Mouse (Mus musculus) CH12.LX (cell line): ENCODE measurements around the gene Grb10. TPM values are rescaled to one million over a fixed set of nuclear protein-coding genes. Genes with fewer than 3 reads are reported as not detected.

ENCODE experiments used
- DNase-seq: peaks from one replicate; pipeline ENCODE4 v3.0.0-alpha.2; 2013; ENCODE audit errors: extremely low read depth
- H3K27ac ChIP-seq: 2 replicates; pipeline ENCODE4 v1.5.1; 2012; ENCODE audit warnings: low read depth, mild to moderate bottlenecking, control low read depth, moderate library complexity; ENCODE audit not compliant: insufficient read depth
- H3K27me3 ChIP-seq: replicated peaks from 2 replicates; pipeline ENCODE3; 2012; ENCODE audit warnings: inconsistent platforms
- H3K36me3 ChIP-seq, 2 experiments: replicated peaks in 1 of 2; 2 replicates each; pipeline versions ENCODE3 to v1.6.1; 2012; ENCODE audit warnings: inconsistent platforms in 1 of 2, low read length in 1 of 2, mild to moderate bottlenecking in 1 of 2, mixed read lengths in 1 of 2, moderate library complexity in 1 of 2; ENCODE audit not compliant: control insufficient read depth in 1 of 2, insufficient read depth in 1 of 2
- H3K4me1 ChIP-seq, 2 experiments: 2 replicates each; pipeline ENCODE4 v1.6.1; 2012; ENCODE audit warnings: inconsistent platforms in 1 of 2, moderate library complexity in 1 of 2; ENCODE audit not compliant: insufficient read depth in 2 of 2, control insufficient read depth in 1 of 2
- H3K4me2 ChIP-seq: 2 replicates; pipeline ENCODE4 v1.6.1; 2012; ENCODE audit warnings: low read depth, mild to moderate bottlenecking, control low read depth; ENCODE audit not compliant: poor library complexity, insufficient read depth, severe bottlenecking
- H3K4me3 ChIP-seq, 3 experiments: fragments of 150-350 bp in 1 of 3; sonication (generic) in 1 of 3; replicated peaks in 1 of 3; 2 replicates each; pipeline versions ENCODE3 to v1.5.1; 2011 to 2012; ENCODE audit warnings: low read depth in 2 of 3, low read length in 2 of 3, mild to moderate bottlenecking in 2 of 3, moderate library complexity in 2 of 3, control low read depth in 1 of 3, improper control_type of control experiment in 1 of 3, inconsistent platforms in 1 of 3, mixed read lengths in 1 of 3; ENCODE audit not compliant: poor library complexity in 1 of 3
- H3K79me2 ChIP-seq: replicated peaks from 2 replicates; pipeline ENCODE4 v1.6.1; 2012; ENCODE audit warnings: mild to moderate bottlenecking, moderate library complexity; ENCODE audit not compliant: control insufficient read depth, poor library complexity, insufficient read depth, severe bottlenecking; ENCODE audit errors: extremely low read depth
- H3K9ac ChIP-seq: 2 replicates; pipeline ENCODE4 v1.6.1; 2012; ENCODE audit warnings: low read depth, mild to moderate bottlenecking, control low read depth, moderate library complexity; ENCODE audit not compliant: insufficient read depth
- H3K9me3 ChIP-seq: replicated peaks from 2 replicates; pipeline ENCODE3; 2012; ENCODE audit warnings: low read length, inconsistent platforms, mixed read lengths
- BHLHE40 ChIP-seq: IDR thresholded peaks from 2 replicates; pipeline ENCODE4 v1.6.1; 2011; ENCODE audit warnings: mild to moderate bottlenecking, low read depth, low read length, improper control_type of control experiment
- E2F4 ChIP-seq: IDR thresholded peaks from 2 replicates; pipeline ENCODE4 v1.6.1; 2011; ENCODE audit warnings: low read depth, low read length, improper control_type of control experiment; ENCODE audit not compliant: insufficient replicate concordance
- ETS1 ChIP-seq: conservative IDR thresholded peaks from 2 replicates; pipeline ENCODE4 v1.6.1; 2012; ENCODE audit warnings: low read depth, mild to moderate bottlenecking, inconsistent platforms, low read length, improper control_type of control experiment, moderate library complexity
- GABPA ChIP-seq: IDR thresholded peaks from 2 replicates; pipeline ENCODE4 v1.6.1; 2012; ENCODE audit warnings: low read depth, low read length, improper control_type of control experiment, inconsistent platforms; ENCODE audit not compliant: insufficient replicate concordance
- HCFC1 ChIP-seq: IDR thresholded peaks from 2 replicates; pipeline ENCODE4 v1.6.1; 2012; ENCODE audit warnings: low read depth, mild to moderate bottlenecking, inconsistent platforms, low read length, improper control_type of control experiment
- IRF4 ChIP-seq: IDR thresholded peaks from 2 replicates; pipeline ENCODE4 v1.6.1; 2014; ENCODE audit warnings: low read depth, mild to moderate bottlenecking, inconsistent platforms, low read length, improper control_type of control experiment
- JUN ChIP-seq: IDR thresholded peaks from 2 replicates; pipeline ENCODE4 v1.6.1; 2011; ENCODE audit warnings: low read depth, mild to moderate bottlenecking, low read length, improper control_type of control experiment, moderate library complexity; ENCODE audit not compliant: insufficient read depth
- MAX ChIP-seq: IDR thresholded peaks from 2 replicates; pipeline ENCODE4 v1.6.1; 2011; ENCODE audit warnings: low read length, improper control_type of control experiment
- MAZ ChIP-seq: IDR thresholded peaks from 2 replicates; pipeline ENCODE4 v1.6.1; 2012; ENCODE audit warnings: low read depth, mild to moderate bottlenecking, inconsistent platforms, low read length, improper control_type of control experiment, moderate library complexity
- MEF2A ChIP-seq: IDR thresholded peaks from 2 replicates; pipeline ENCODE4 v1.6.1; 2014; ENCODE audit warnings: low read depth, mild to moderate bottlenecking, inconsistent platforms, low read length, improper control_type of control experiment, borderline replicate concordance
- MYC ChIP-seq: IDR thresholded peaks from 2 replicates; pipeline ENCODE4 v1.6.1; 2011; ENCODE audit warnings: low read depth, mild to moderate bottlenecking, improper control_type of control experiment, low read length
- PAX5 ChIP-seq: IDR thresholded peaks from 2 replicates; pipeline ENCODE4 v1.6.1; 2012; ENCODE audit warnings: low read length, inconsistent platforms, mixed read lengths
- POLR2A ChIP-seq: IDR thresholded peaks from 2 replicates; pipeline ENCODE4 v1.6.1; 2011; ENCODE audit warnings: low read depth, mild to moderate bottlenecking, improper control_type of control experiment, low read length
- RAD21 ChIP-seq: IDR thresholded peaks from 2 replicates; pipeline ENCODE4 v1.6.1; 2011; ENCODE audit warnings: low read depth, mild to moderate bottlenecking, low read length, improper control_type of control experiment, moderate library complexity
- TBP ChIP-seq: conservative IDR thresholded peaks from 2 replicates; pipeline ENCODE4 v1.6.1; 2011; ENCODE audit warnings: low read depth, low read length, improper control_type of control experiment
- UBTF ChIP-seq: IDR thresholded peaks from 2 replicates; pipeline ENCODE4 v1.6.1; 2012; ENCODE audit warnings: low read depth, mild to moderate bottlenecking, inconsistent platforms, low read length, improper control_type of control experiment, moderate library complexity
- ZC3H11A ChIP-seq: IDR thresholded peaks from 2 replicates; pipeline ENCODE4 v1.6.1; 2012; ENCODE audit warnings: low read depth, mild to moderate bottlenecking, inconsistent platforms, low read length, improper control_type of control experiment
- ZKSCAN1 ChIP-seq: IDR thresholded peaks from 2 replicates; pipeline ENCODE4 v1.6.1; 2012; ENCODE audit warnings: low read depth, inconsistent platforms, low read length, improper control_type of control experiment, borderline replicate concordance
- dilution Hi-C: fragments of 300-500 bp; cut with MboI; formaldehyde crosslinking; loops from 2 replicates; pipeline ENCODE4 v1.14.3; 2020; ENCODE audit warnings: low sequenced_read_pairs; ENCODE audit not compliant: extremely low pct_unique_long_range_greater_than_20kb, extremely low pct_ligation_motif_present
- in situ Hi-C: fragments of 300-500 bp; cut with MboI; formaldehyde crosslinking; loops from 3 replicates; pipeline ENCODE4 v1.14.3; 2019; ENCODE audit warnings: low sequenced_read_pairs, low pct_ligation_motif_present, low pct_unique_long_range_greater_than_20kb, mixed read lengths
- polyA plus RNA-seq: library from polyadenylated mRNA; unstranded; fragments of >175 nt; gene quantifications from 2 replicates; pipeline ENCODE4 v1.2.1, GENCODE M21; 2012; ENCODE audit warnings: low read depth; ENCODE audit not compliant: insufficient read length
- total RNA-seq, 2 experiments: library from RNA; depleted of rRNA; stranded (reverse); fragments of 300-350 nt in 1 of 2; fragments of >200 nt in 1 of 2; gene quantifications; 2 replicates each; pipeline ENCODE4 v1.2.3; 2012 to 2014

Grb10 gene
- total and polyA plus RNA-seq, 3 experiments = 38.4 to 189 (median 137) TPM

- Histone ChIP-seq H3K4me1 (no peaks in the 10 kb centered on the region), H3K9me3 (no peaks in the 10 kb centered on the region), H3K9ac (no peak overlapping the region), H3K4me3 (no peak overlapping the region), H3K4me2 (no peak overlapping the region), H3K27ac (no peak overlapping the region), H3K36me3 (no peaks in the 10 kb centered on the region), H3K27me3 (no peaks in the 10 kb centered on the region), H3K79me2 (no peaks in the 10 kb centered on the region)
- no peak for DNase-seq
- dilution Hi-C loops = no loop called here
- no peak for TF ChIP-seq MAZ
- TF ChIP-seq ZC3H11A = no peak
- TF ChIP-seq MAX = no peak
- TF ChIP-seq BHLHE40 = no peak
- TF ChIP-seq RAD21 = no peak
- in situ Hi-C loops = no loop called here
Measured at GRCm38 (mm10) chr11:11898496-11898895, 140.0 kb downstream of the Grb10 start.

- H3K4me1 ChIP-seq = peaks cover 0 to 6% of the 10 kb centered on the region in 2 experiments; a peak in 1 of 4 replicates
- H3K9me3 ChIP-seq = no peaks in the 10 kb centered on the region
- no peak for TF ChIP-seq E2F4
- no peak for TF ChIP-seq MAX
- no peak for TF ChIP-seq UBTF
- TF ChIP-seq PAX5 = no peak
- TF ChIP-seq MYC = no peak
- TF ChIP-seq MEF2A = no peak
- TF ChIP-seq POLR2A = no peak
- no peak for TF ChIP-seq TBP
- TF ChIP-seq JUN = no peak
- no peak for TF ChIP-seq ETS1
- no peak for TF ChIP-seq MAZ
- TF ChIP-seq IRF4 = no peak
- TF ChIP-seq ZKSCAN1 = no peak
- TF ChIP-seq HCFC1 = no peak
- TF ChIP-seq GABPA = no peak
- TF ChIP-seq, all 38 proteins: peak for 0
- no peak for DNase-seq
- in situ Hi-C loops = no loop called here
- H3K36me3 ChIP-seq = no peaks in the 10 kb centered on the region
- H3K27ac ChIP-seq = no peak within 1 kb of the TSS
- no peak within 1 kb of the TSS for H3K9ac ChIP-seq
- no peak within 1 kb of the TSS for H3K4me2 ChIP-seq
- H3K4me3 ChIP-seq = no peak within 1 kb of the TSS
- no peaks in the 10 kb centered on the region for H3K79me2 ChIP-seq
- H3K27me3 ChIP-seq = no peaks in the 10 kb centered on the region
- dilution Hi-C loops = no loop called here
Measured at GRCm38 (mm10) chr11:11897645-11898357, 140.7 kb downstream of the Grb10 start, which contains the start of gene Ddc. Gene Ddc, minus strand, starts transcription at chr11:11898144.
